Mouse (Mus musculus): ENCODE measurements at regions not wholly inside any gene's neighbourhood (a gene's known extent, or its start where the extent isn't known, plus 50 kb on each side); places are given as distances from the start of the nearest gene placed in this dataset.

DNA sequence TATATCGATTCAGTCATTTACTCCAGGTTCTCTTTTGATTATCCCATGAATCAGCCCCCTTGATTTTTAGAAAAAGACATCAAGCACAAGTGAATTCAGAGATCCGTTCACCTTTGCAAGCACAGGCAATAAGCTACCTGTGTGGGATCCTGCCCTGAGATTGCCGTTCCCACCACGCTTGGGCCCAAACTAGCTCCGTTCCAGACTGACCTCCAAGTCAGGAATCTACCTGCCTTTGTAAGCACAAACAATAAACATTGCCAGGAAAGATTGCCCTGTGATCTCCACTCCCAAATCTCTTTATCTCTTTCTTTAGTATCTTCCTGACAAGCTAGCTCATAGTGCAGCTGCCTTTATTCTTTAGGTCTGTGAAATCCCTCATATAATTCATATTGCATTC, 164.6 kb downstream of the Spata18 start:
- TF ChIP-seq POLR2A (IDR thresholded peaks at IDR 0.05; ENCODE audit: low read depth, low read length) (no peak), CTCF (conservative IDR thresholded peaks at IDR 0.05; ENCODE audit: insufficient read depth, insufficient read length, low read depth, low read length) (no peak)
